Mouse (Mus musculus) gastrocnemius, postnatal 14 days (tissue): ENCODE results near the gene Cc2d2a. TPM values are rescaled to one million over a fixed set of nuclear protein-coding genes. Genes with fewer than 3 reads are reported as not detected.

Experiments
- DNase-seq: peaks from one replicate; pipeline ENCODE4 v3.0.0; 2021; ENCODE audit warnings: mixed read lengths
- intact Hi-C: fragments of 180-260 bp; cut with DNase I; formaldehyde crosslinking; loops from one replicate; pipeline ENCODE4 v1.15.1; 2025; ENCODE audit warnings: low total_unique reads
- total RNA-seq, 2 experiments: library from RNA; stranded (reverse); gene quantifications; 2 replicates each; pipeline ENCODE4 v1.2.3; 2021

The Cc2d2a gene
- total RNA-seq, 2 experiments from 2014 or later, result 8.0 to 8.4 TPM

DNA sequence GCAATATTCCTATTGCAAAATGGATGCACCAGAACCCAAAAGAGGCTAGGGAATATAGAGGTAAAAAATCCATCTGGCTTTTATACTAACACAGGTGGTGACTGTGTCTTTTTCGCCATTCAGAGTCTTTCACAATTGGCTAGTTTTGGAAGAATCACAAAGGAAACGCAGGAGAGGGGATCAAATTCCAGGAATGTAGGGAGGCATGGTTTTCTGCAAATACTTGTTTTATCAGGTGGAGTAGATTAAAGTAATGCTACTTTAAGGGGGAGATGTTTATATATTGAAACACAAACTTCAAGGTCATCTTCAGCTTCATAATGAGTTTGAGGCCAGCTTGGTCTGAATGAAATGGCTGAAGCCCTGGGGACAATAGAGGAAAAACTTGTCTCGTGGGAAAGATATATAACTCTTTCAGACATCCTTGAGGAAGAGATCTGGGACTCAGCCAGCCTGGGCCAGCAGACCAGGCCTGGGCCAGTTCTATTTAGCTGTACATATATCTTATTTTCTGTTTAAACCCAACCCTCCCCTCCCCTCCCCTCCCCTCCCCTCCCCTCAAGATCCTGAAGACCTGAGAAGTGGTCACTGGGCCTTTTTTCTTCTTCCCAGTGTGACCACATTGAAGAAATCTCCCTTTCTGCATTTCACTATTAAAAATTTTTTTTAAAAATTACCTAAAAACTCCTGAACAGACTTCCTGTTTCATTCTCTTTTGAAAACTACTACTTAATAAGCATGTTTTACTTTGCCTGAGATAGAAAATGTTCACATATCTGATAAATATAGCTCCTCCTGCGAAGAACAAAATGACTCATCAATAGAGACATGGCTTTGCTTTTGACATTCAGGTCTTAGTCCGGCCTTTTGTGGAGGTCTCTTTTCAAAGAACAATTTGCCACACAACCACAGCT is 59.6 kb downstream of the Cc2d2a start:
- intact Hi-C loops, result no loop called here
- no peak for DNase-seq

DNA sequence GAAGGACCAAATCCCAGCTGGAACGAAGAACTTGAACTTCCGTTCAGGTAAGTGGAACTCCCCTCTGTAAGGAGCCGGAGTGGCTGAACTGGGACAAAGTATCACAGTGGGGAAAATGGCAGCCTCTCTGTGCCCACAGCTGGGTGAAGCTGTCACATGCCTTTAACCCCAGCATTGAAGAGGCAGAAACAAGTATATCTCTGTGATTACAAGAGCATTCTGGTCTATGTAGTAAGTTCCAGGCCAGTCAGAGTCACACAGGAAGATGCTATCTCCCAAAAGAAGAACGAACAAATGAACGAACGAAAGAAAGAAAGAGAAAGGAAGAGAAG is 60.3 kb downstream of the Cc2d2a start:
- no peak for DNase-seq
- intact Hi-C loops, result no loop called here

DNA sequence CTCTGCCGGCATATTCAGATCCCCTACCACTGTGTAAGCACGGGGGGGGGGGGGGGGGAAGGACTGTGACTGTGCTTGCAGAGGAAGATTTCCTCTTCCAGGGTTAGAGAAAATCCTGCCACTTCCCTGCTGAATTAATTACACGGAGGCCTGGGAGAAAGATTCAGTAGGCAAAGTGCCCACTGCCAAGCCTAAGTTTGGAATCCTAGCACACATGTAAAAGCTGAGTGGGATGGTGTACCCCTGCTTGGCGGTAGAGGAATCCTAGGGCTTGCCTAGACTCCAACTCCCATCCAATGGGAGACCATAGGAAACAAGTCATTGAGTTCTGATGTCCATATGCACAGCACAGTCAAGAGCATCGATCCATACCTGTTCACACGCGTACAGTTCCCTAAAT is 61.7 kb downstream of the Cc2d2a start:
- intact Hi-C loops, result no loop called here

DNA sequence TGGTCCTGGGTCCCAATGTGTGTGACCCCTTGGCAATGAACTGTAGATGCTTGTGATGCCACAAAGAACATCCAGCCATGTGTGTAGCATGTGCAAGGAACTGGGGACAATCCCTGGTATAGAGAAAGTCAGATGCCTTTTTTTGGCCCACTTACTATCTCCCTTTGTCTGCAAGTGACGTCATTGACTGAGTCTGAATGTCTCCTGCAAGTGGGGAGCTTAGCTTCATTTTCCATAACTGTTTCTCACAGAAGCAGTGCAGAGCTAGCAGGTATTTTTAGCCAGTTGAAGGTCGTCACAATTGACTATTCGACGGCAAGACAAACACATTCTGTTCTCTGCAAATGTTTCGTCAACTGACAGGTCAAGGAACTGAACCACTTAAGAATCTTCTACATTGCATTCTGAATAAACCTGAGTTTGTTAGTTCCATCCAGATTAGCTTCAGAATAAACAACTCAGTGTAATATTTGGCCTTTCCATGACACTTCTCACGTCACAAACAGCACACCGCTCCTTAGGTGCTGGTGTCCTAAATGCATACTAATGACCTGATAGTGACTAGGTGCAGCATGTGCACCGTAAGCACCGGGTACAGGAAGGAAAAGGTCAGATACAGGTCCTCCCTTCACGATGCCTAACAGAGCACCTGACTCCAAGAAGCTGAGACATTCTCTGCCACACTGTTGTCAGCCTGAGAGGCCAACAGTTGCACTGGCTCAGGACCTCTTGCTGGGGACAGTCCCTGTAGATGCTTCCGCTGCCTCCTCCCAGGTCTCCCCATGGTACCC is 66.4 kb downstream of the Cc2d2a start:
- intact Hi-C loops, result no loop called here
- DNase-seq, result no peak

More for the DNA sequence above, 61.7 kb downstream of the Cc2d2a start:
- no peak for DNase-seq

DNA sequence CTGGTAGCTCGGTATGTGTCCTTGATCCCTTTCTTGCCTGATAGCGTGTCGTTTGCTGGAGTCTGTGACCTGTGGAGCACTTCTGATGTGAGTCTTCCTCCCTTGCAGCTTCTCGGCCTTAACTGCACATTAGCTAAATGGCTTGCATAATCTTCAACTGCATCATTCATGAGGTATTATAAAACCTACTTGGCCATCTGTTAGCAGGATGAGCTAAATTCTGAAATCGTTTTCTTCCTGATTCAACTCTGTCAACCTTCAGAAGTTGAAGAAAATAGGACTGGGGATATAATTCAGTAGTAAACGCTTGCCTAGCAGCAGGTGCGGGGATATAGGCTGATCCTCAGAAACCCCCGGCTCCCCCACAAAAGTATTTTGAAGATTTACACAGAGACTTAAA is 70.2 kb downstream of the Cc2d2a start:
- no peak for DNase-seq
- intact Hi-C loops, result no loop called here

DNA sequence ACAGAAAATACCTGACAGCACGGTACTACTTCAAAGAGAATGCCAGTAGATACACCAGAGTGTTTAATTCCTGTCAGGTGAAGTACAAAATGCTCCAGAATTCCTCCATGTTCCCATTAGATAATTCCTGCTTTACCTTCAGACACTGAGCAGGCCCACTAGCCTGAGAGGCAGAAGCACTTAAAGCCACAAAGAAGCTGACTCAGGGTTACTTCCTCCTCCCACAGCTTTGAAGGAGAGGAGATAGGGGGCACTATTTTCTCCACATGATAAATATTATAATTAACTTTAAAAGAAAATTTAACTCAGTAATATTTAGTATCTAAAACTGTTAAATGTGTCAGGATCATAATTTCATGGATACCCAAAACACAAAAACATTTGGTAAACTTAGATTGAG is 82.0 kb downstream of the Cc2d2a start:
- no peak for DNase-seq
- intact Hi-C loops, result no loop called here

DNA sequence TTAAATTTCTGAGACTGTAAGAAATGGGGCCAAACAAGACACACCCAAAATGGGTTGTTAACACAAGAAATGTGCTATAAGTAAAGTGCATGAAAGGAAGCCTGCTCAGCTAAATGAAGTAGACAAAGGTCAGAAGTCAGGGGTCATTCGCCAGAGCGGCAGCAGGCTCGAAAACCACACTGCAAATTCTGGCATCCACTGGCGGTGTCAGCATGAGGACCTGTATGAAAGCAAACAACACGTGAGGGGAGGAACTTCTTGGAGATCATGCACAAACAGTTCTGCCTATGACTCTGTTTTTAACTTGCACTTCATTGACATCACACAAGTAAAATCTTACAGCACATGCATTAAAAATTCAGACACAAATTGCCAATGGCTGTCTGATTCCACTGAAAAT is 83.0 kb downstream of the Cc2d2a start:
- intact Hi-C loops, result no loop called here
- no peak for DNase-seq

DNA sequence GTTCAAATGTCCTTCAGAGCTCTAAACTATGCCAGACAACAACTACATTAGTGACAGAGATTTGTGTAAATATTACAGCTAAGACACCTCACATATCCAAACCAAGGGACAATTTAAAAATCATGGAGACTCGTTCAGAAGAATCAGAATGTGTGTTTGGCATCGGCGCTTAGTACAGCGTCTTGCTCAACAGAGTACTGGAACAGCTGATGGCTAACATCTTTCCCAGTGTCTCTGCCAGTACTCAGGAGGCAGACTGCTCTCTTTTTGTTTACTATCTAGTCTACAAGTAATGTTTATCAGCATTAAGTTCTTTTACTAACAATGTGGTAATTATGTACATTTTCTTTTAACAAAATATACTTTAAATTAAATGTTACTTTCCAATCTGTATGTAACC is 85.9 kb downstream of the Cc2d2a start:
- intact Hi-C loops, result no loop called here
- DNase-seq, result no peak

DNA sequence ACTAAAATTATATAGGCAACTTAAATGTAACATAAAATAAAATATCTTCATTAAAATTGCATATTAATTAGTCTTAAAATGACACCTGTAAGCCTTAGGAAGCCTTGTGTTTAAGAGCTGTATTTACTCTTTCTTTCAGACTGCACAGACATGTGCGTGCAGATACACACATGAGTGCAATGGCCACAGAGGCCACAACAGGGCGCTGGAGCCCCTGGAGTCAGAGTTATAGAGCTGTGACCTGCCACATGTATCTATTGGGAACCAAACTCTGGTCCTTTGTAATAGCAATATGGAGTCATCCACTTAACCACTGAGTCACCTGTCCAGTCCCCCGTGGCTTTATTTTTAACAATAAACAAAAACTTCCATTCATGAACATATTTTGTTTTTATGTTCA is 86.9 kb downstream of the Cc2d2a start:
- no peak for DNase-seq
- intact Hi-C loops, result no loop called here

DNA sequence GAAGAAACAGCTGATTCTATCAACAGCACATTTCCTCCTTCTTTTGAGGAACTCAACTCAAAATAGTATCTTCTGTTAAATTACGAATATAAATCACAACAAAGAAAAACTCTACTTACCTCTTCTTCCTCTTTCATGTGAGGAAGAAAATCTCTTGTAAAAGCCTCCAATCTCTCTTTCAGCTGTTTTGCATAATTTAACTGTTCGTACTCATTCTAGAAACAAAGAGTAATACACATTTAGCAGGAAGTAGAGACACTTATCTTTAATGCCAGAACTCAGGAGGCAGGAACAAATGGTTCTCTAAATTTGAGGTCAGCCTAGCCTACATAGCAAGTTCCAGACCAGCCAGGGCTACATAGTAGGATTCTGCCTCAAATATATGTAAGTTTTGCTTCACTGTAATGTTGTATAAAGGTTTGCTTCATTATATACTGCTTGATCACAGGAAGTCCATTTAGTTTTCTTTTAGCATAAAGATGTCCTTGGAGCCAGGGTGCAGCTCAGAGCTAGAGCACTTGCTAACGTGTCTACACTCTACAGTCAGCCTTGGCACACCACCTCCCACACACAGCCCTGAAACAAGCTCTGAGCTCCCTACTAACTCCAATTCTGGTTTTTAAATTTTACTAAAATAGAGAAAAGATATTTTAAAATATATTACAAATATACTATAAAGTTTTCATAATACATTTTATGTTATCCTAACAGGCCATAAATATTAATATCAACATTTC is 108.6 kb downstream of the Cc2d2a start:
- DNase-seq, result no peak
- intact Hi-C loops, result no loop called here

DNA sequence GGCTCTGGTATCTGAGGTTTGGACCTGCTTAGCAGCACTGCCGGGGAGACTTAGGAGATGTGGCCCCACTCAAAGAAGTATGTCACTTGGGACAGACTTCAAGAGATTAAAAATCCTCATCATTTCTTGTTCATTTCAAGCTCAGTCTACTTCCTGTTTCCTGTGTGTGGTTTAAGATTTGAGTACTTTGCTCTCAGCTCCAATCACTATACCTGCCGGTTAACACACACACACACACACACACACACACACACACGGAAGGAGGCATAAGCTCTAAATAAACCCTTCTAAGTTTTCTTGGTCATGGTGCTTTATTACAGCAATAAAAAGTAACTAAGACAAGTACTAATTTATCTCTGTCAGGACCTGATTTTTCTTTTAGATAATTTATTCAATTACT is 109.4 kb downstream of the Cc2d2a start:
- DNase-seq, result no peak
- intact Hi-C loops, result no loop called here

DNA sequence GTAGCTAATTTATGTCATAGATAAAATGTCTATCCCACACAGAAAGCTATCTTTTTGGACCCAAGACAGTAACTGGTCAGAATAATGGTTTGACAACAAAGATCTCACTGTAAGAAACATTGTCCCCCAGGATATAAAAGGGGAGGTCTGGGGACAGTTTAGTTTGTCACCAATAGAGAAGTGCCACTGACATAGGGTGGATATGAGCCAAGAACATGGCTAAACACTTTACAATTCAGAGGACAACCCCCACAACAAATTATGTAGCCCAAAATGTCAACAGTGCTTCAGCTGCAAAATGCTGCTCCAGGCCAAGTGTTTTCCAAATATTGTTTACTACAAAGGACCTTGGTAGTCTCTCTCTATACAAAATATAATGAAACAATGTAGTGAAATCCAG is 114.3 kb downstream of the Cc2d2a start:
- no peak for DNase-seq
- intact Hi-C loops, result no loop called here

DNA sequence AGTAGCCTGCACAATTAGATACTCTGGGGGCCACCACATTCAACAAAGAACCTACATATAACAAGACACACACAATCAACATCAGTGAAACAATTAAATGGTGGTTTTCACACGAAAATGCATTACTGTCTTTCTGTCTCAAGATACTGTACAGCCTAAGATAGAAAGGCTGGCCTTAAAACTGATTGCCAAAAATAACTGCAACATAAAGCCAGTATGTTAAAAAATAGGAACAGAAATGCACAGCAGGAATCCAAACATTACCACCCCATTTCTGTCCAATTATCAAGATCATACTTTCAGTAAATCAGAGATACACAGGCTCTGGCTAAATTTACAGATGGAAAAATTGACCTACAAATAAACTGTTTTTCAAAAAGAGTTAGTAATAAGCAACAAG is 114.8 kb downstream of the Cc2d2a start:
- DNase-seq, result no peak
- intact Hi-C loops, result no loop called here

DNA sequence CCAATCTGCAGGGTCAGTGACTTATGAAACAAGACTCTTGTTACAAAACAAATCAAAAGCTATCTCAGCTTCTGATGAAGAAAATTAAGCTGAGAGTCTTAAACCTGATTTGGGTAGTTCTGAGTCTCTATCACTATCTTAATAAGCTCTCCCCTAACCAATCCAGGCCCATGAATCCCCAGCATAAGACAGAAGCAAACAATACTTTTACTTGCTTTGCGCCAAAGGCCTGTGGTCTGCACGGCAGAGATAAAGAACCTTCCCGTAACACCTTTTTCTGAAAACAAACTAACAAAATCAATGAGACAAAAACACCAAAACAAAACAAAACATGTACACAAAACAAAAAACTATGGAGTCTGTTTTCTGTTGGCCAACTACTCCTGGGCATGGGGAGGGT is 116.4 kb downstream of the Cc2d2a start:
- intact Hi-C loops, result no loop called here
- no peak for DNase-seq

DNA sequence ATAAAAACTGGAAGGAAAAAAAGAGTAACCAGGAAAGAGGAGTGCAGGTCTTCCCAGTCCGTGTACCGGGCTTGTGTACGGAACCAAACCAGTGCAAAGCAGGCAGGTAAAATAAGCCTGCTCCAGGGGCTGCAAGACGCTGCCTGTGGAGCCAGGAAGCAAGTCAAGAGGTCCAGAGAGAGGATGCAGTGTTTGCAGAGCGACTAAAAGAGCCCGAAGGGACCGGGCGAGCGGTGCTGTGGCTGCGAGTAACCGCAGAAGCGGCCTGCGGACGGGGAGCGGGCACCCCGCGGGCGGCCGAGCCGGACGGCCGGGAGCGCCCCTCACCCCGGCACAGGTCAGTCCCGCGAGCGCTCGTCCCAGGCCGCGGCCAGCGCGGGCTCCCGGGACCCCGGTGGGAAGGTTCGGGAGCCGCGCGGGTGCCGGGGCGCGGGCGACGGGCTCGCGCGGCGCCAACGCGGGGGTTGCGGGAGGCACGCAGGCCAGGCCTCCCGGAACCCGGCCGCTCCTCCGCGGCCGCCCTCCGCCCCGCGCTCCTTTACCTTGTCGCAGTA is 119.4 kb downstream of the Cc2d2a start:
- intact Hi-C loops, result no loop called here
- peak; percentile 40 for DNase-seq

DNA sequence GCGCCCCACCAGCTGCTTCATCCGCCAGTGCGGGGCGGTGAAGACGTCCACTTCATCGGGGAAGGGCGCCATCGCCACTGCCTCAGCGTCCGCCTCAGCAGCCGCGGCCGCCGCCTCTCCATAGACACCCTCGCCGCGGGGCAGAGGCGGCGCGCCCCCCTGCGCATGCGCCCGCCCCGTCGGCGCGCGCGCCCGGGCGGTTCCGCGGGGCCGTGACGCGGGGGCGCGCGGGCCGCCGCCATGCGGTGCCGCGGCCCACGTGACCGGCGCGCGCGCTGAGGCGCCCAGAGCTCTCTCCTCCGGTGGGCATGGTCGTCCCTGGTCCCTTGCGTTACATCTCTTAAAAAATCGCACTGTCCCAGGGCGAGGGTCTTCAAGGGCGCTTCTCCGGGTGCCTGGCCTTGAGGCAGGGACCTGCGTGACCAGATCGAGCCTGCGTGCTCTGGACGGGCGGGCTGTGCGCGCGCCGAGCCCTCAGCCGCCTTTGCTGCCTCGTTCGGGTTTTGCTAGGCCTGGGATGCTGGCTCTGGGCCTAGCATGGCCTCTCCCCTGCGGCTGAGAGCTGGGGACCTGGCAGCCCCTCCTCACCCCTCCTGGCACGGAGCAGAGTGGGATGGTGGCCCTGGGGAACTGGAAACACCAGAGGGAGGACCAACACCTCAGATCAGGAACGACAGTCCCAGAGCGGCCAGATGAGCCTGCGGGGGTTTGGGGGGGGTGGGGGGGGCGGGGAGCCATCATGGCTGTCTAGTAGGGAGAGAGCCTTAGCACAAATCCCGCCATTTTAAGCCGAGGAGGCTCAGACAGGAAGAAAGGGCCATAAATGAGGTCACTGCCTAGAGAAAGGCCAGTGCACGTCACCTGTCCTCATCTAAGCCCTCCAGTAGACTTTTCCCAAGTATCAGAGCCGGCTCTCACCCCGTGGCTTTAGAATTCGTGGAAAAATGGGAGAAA is 120.1 kb downstream of the Cc2d2a start:
- DNase-seq, result peak; percentile 76
- intact Hi-C loops, result no loop called here

DNA sequence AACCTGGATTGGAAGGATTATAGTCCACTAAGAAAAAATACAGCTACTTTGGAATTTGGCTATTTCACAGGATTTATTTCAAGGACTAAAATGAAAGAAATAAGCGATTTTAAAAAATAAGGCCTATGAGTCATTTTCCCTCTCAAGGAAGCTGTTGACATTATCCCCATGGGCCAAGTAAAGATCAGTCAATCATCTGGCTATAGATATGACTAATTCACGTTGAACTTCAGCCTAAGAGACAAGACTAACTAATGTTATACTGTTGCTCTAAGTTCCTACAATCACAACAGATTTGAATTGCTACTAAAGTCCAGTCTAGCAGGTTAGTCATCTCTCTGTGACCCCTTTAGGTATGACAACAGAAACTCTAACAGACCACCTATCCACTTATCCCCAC is 121.8 kb downstream of the Cc2d2a start:
- DNase-seq, result no peak
- intact Hi-C loops, result no loop called here

DNA sequence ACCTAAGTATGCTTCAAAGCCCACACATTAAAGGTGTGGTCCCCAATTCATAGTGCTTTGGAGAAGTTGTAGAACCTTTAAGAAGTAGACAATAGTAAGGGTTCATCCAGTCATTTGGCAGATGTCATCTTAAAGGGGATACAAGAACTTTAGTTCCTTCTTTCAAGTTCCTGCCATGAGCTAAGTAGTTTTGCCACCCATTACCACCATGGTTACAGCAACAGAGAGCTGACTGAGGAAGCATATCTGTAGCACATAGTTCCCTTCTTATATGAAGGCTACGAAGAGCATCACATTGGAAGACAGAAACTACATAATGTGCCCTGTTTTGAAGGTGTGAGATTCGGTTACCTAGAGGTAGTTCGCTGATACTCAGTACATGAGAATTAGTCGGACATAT is 124.5 kb downstream of the Cc2d2a start:
- DNase-seq, result no peak
- intact Hi-C loops, result no loop called here
